Mouse (Mus musculus) E14TG2a.4 (cell line): ENCODE measurements around the gene Uba2.
"Not testable (repeated sequence)": the region's sequence is repeated elsewhere in the genome, so short reads cannot be mapped to it uniquely, and the experiment has no call there.

Experiments used
- H3K27me3 ChIP-seq: 2 replicates; pipeline ENCODE4 v1.6.1; 2014; ENCODE audit warnings: low read length, control low read depth; ENCODE audit not compliant: insufficient read depth
- H3K36me3 ChIP-seq: 2 replicates; pipeline ENCODE4 v1.6.1; 2014; ENCODE audit warnings: low read length, control low read depth; ENCODE audit not compliant: insufficient read depth
- H3K4me1 ChIP-seq: replicated peaks from 2 replicates; pipeline ENCODE4 v1.6.1; 2014; ENCODE audit warnings: low read depth, low read length, control low read depth
- H3K4me3 ChIP-seq: replicated peaks from 2 replicates; pipeline ENCODE4 v1.5.1; 2014; ENCODE audit warnings: mild to moderate bottlenecking, low read length
- H3K9me3 ChIP-seq: 2 replicates; pipeline ENCODE4 v1.6.1; 2014; ENCODE audit warnings: low read length, control low read depth
- CTCF ChIP-seq: conservative IDR thresholded peaks from 2 replicates; pipeline ENCODE4 v1.5.1; 2014; ENCODE audit warnings: low read length
- NANOG ChIP-seq: IDR thresholded peaks from 2 replicates; pipeline ENCODE4 v1.6.1; 2014; ENCODE audit warnings: borderline replicate concordance, low read length, mixed read lengths
- POU5F1 ChIP-seq: IDR thresholded peaks from 2 replicates; pipeline ENCODE4 v1.6.1; 2014; ENCODE audit warnings: low read length, borderline replicate concordance

Uba2 gene

DNA sequence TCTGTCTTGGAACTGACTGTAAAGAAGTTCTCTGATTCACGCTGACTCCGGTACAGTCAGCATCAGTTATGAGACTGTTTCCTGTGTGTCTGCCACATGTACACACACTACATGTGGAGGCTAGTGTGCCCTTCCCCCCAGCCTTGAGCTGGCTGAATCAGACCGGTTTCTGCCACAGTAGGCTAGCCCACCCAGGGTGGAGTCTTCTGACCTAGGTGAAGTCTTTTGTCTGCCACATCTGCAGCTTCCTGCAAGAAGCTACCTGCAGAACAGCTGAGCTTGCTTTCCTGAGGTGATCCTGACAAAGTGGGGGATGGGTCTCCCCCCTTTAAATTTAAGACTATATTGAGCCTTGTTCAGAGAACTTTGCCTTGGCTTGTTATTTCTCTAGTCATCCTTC, at the start of gene Uba2:
Gene Uba2, minus strand, starts transcription at position 146 of the 400 bp plus-strand sequence.
- TF ChIP-seq NANOG: peak; percentile 33; the same call in 1 of the 2 replicates
- no peak for TF ChIP-seq CTCF
- TF ChIP-seq POU5F1: no peak
- peaks cover 47% of the 10 kb centered on the region for H3K4me1 ChIP-seq
- H3K4me3 ChIP-seq: peak within 1 kb of the TSS; percentile 98
- no peaks in the 10 kb centered on the region for H3K27me3 ChIP-seq
- no peaks in the 10 kb centered on the region for H3K9me3 ChIP-seq
- H3K36me3 ChIP-seq: peaks cover 19% of the 10 kb centered on the region

DNA sequence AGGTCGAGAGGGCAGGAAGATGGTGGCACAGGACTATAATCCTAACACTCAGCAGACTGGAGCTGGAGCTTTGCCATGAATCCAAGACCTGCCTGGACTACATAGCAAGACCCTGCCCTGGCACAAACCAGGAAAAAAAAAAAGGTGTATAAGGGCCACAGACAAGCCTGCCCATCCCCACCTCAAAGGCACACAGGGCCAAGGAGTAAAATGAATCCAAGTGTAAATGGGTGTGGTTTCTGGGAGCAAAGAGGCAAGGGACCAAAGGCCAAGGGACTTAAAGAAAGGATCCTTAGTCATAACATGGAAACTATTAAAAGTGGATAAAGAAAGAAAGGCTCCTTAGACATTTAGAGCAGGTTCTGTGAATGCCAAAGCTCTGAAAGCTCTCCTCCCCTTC, 49.1 kb upstream of the Uba2 start:
- no peak for TF ChIP-seq NANOG
- no peak for TF ChIP-seq CTCF
- no peak for TF ChIP-seq POU5F1
- Histone ChIP-seq H3K4me1 (peaks cover 90% of the 10 kb centered on the region), H3K36me3 (peaks cover 100% of the 10 kb centered on the region), H3K27me3 (no peaks in the 10 kb centered on the region), H3K9me3 (no peaks in the 10 kb centered on the region), H3K4me3 (no peak overlapping the region)

DNA sequence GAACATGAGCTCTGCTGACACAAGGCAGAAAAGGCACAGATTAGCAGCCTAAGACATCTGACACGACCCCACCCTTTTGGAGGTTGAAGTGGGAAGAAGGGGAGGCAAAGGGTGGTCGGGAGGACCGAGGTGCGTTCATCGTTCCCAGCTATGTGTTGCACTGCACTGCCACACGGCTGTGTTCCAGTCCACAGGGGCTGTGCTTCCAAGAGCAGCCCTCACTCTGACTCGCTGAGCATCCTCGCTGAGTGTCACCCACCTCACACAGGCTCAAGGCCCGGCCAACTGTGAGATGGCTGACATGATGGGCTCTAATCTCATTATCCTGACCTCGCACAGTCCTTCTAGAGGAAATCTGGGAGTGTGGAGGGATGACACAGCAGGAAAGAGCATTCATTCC, 47.1 kb upstream of the Uba2 start:
- Histone ChIP-seq H3K9me3 (no peaks in the 10 kb centered on the region), H3K4me3 (no peak overlapping the region), H3K27me3 (no peaks in the 10 kb centered on the region), H3K36me3 (peaks cover 100% of the 10 kb centered on the region), H3K4me1 (peaks cover 79% of the 10 kb centered on the region)
- TF ChIP-seq CTCF (no peak), NANOG (no peak), POU5F1 (no peak)

DNA sequence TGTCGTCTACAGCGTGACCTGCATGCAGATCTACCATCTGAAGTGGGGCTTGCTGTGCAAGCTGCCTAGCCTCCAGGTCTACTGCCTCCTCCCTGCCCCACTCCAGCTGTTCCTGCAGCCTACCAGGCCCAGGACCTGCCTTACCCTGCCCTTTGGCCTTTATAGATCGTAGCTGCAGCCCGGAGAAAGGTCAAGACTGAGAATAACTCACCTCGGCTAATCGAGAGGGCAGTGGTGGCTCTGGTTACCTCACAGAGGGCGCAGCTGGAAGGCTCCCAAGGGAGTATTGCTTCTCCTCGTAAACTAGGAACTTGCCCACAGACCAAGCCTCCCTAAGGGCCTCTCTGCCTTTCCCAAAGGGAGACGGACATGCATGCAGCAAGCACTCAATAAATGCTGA, 46.1 kb upstream of the Uba2 start:
- peaks cover 74% of the 10 kb centered on the region for H3K4me1 ChIP-seq
- H3K27me3 ChIP-seq: no peaks in the 10 kb centered on the region
- H3K36me3 ChIP-seq: peaks cover 100% of the 10 kb centered on the region
- H3K4me3 ChIP-seq: no peak overlapping the region
- TF ChIP-seq CTCF: no peak
- no peak for TF ChIP-seq NANOG
- TF ChIP-seq POU5F1: no peak
- no peaks in the 10 kb centered on the region for H3K9me3 ChIP-seq

DNA sequence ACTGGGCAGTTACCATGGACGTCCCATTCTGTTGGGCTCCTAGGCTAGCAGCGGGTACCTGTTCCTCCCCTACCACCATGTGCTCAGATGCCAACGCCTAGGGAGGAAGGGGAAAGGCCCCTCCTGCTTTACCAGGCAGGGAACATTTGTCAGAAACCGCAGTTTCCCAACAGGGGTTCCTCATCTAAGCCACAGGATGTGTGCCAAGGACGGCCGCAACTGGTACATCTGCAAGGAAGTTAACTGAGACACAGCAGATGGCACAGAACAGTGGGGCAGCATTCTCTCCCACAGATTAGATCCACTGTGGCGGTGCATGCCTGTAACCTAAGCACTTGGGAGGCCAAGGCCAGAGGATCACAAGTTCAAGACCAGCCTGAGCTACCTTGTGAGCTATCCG, 45.2 kb upstream of the Uba2 start:
- Histone ChIP-seq H3K4me3 (no peak overlapping the region), H3K36me3 (peaks cover 100% of the 10 kb centered on the region), H3K27me3 (no peaks in the 10 kb centered on the region), H3K9me3 (no peaks in the 10 kb centered on the region), H3K4me1 (peaks cover 66% of the 10 kb centered on the region)
- TF ChIP-seq POU5F1 (no peak), CTCF (no peak), NANOG (no peak)

DNA sequence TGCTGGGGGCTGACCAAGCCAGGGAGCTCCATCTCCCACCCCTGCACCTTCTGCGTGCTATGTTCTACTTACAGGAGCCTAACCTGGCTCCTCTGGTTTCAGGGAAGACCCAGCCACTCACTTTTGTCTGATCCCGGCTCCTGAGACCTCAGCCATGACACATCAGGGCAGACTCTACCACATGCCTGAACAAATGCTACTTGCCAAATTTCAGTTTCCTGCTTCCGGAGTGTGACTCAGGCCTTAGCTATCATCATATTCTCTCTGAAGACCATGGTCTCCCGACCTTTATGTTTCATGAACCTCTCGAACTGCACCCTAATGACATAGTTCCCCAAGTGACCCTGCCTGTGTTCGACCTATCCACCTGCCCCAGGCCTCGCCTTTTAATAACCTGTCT, 43.9 kb upstream of the Uba2 start:
- H3K4me3 ChIP-seq: no peak overlapping the region

DNA sequence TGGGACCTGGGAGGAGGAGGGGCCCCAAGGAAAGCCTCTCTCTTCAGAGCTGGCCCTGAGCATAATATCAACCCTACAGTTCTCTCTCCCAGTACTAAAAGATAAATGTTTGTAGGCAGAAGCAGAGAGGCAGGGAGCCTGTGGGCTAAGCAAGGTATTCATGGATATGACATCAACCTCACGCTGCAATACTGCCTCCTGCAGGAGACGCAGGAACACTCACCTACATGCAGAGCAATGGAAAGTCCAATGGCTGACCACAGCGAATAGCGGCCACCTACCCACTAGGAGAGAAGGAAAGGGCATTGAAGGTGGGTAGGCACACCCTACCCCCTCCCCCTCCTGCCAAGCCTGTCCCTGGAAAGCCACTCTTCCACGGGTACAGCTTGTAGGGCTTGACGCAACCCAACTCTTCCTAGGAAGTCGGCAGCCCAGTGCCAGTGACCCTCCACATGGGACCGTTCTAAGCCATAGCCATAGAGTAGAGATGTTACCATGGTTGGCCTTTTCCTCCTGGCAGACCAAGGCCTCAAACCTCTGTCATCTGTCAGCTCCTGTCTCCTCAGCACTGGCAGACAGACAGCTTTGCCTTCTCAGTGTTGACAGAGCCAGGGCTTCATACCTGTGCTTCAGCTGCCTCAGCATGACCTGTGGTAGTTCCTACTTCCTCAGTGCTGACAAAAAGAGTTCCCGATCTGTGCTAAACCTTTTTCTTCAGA, 38.8 kb upstream of the Uba2 start:
- peak; percentile 38 for TF ChIP-seq CTCF
- TF ChIP-seq NANOG: no peak
- TF ChIP-seq POU5F1: no peak
- H3K27me3 ChIP-seq: no peaks in the 10 kb centered on the region
- H3K4me1 ChIP-seq: peaks cover 19% of the 10 kb centered on the region; the same call in 1 of the 2 replicates
- H3K4me3 ChIP-seq: no peak overlapping the region
- H3K36me3 ChIP-seq: peaks cover 100% of the 10 kb centered on the region
- H3K9me3 ChIP-seq: no peaks in the 10 kb centered on the region

More for the DNA sequence above, 43.9 kb upstream of the Uba2 start:
- Histone ChIP-seq H3K9me3 (no peaks in the 10 kb centered on the region), H3K36me3 (peaks cover 100% of the 10 kb centered on the region), H3K27me3 (no peaks in the 10 kb centered on the region), H3K4me1 (peaks cover 54% of the 10 kb centered on the region)
- no peak for TF ChIP-seq CTCF

DNA sequence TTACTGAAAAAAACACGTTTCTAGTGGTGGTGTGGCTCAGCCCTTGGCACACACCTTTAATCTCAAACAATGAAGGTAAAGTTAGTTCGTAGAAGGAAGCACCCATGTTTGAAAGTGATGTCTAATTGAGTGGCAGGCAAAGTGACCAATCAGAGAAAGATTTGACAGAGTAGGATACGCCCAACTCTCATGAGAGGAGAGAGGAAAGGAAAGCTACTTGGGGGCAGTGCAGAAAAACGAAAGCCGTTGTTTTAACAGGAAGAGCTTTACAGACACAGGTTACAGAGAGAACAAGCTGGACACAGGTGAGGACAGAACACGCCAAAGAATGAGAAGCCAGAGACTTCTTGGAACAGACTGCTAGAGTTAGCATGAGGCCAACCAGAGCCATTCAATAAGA, 36.9 kb upstream of the Uba2 start:
- no peak for TF ChIP-seq NANOG
- no peak for TF ChIP-seq POU5F1
- TF ChIP-seq CTCF: no peak
- H3K36me3 ChIP-seq: peaks cover 100% of the 10 kb centered on the region
- H3K9me3 ChIP-seq: no peaks in the 10 kb centered on the region
- H3K4me3 ChIP-seq: no peak overlapping the region
- no peaks in the 10 kb centered on the region for H3K27me3 ChIP-seq
- H3K4me1 ChIP-seq: peaks cover 22% of the 10 kb centered on the region; the same call in 1 of the 2 replicates

DNA sequence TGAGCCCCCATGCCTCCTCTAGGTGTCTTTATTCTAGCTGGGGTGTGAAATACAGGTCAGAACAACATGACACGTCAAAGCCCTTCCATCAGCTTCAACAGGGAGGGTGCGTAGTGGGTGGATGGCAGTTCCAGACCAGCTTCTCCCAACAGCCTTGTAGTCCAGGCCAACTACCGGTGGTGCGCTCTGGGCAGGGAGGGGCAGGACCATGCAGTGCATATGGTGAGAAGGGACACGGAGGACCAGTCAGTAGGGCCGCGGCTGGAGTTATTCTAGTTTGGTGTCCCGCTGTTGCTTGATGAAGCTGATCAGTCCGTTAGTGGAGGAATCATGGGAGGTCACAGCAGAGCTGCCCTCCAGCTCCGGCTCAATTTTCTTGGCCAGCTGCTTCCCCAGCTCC, 32.7 kb upstream of the Uba2 start:
- Histone ChIP-seq H3K36me3 (peaks cover 69% of the 10 kb centered on the region), H3K4me1 (peaks cover 10% of the 10 kb centered on the region; the same call in 1 of the 2 replicates)
- not testable (repeated sequence) for H3K9me3 ChIP-seq, H3K27me3 ChIP-seq, H3K4me3 ChIP-seq
